Mouse (Mus musculus) C2C12 (cell line): Measurements from ENCODE around the gene Msi2. TPM values are rescaled to one million over a fixed set of nuclear protein-coding genes. Genes with fewer than 3 reads are reported as not detected.

Experiments used
- H3K27me3 ChIP-seq: one replicate; pipeline ENCODE4 v1.6.1; 2011; ENCODE audit not compliant: control insufficient read depth, insufficient read depth, insufficient read length
- H3K36me3 ChIP-seq: one replicate; pipeline ENCODE4 v1.6.1; 2011; ENCODE audit not compliant: control insufficient read depth, insufficient read depth
- H3K4me3 ChIP-seq: one replicate; pipeline ENCODE4 v1.5.1; 2011; ENCODE audit warnings: mild to moderate bottlenecking, control low read depth; ENCODE audit not compliant: poor library complexity, insufficient read depth, severe bottlenecking
- H3K79me2 ChIP-seq: one replicate; pipeline ENCODE4 v1.6.1; 2011; ENCODE audit not compliant: control insufficient read depth, insufficient read depth
- H3K79me3 ChIP-seq: one replicate; pipeline ENCODE4 v1.6.1; 2011; ENCODE audit warnings: low read depth, control low read depth
- H3ac ChIP-seq: one replicate; pipeline ENCODE3; 2011; ENCODE audit warnings: low read depth; ENCODE audit not compliant: control insufficient read depth, insufficient read length
- CEBPB ChIP-seq: IDR thresholded peaks from one replicate; pipeline ENCODE4 v1.6.1; 2011; ENCODE audit warnings: low read depth, mild to moderate bottlenecking, control low read depth, moderate library complexity
- CTCF ChIP-seq: IDR thresholded peaks from one replicate; pipeline ENCODE4 v1.5.1; 2011; ENCODE audit not compliant: control insufficient read depth, insufficient read depth, insufficient read length
- FOSL1 ChIP-seq: IDR thresholded peaks from one replicate; pipeline ENCODE4 v1.8.0; 2011; ENCODE audit warnings: mild to moderate bottlenecking, low read length; ENCODE audit not compliant: poor library complexity, insufficient read depth, severe bottlenecking
- MAX ChIP-seq: IDR thresholded peaks from one replicate; pipeline ENCODE4 v1.6.1; 2011; ENCODE audit warnings: mild to moderate bottlenecking, control low read depth
- MYOD1 ChIP-seq: IDR thresholded peaks from one replicate; pipeline ENCODE4 v1.6.1; 2011; ENCODE audit warnings: low read depth; ENCODE audit not compliant: control insufficient read depth, insufficient read length
- MYOG ChIP-seq: IDR thresholded peaks from one replicate; pipeline ENCODE4 v1.6.1; 2011; ENCODE audit not compliant: control insufficient read depth, insufficient read length; ENCODE audit errors: extremely low read depth
- USF1 ChIP-seq: IDR thresholded peaks from one replicate; pipeline ENCODE4 v1.6.1; 2011; ENCODE audit warnings: low read depth, mild to moderate bottlenecking, control low read depth, moderate library complexity
- polyA plus RNA-seq: library from polyadenylated mRNA; unstranded; fragments of >200 nt; fragmentation: generic; extraction: Trizol; gene quantifications from one replicate; pipeline ENCODE4 v1.2.1, GENCODE M21; 2012; ENCODE audit warnings: missing spikeins

The Msi2 gene
- polyA plus RNA-seq, 1 experiment: 8.4 TPM

GRCm38 (mm10) chr11:88399431-88399830, 318.9 kb downstream of the Msi2 start:
- H3K36me3 ChIP-seq: no peaks in the 10 kb centered on the region
- TF ChIP-seq CTCF: no peak
- no peak for TF ChIP-seq MYOG
- no peak for TF ChIP-seq CEBPB
- no peak for TF ChIP-seq USF1
- TF ChIP-seq MYOD1: no peak
- no peak for TF ChIP-seq MAX
- no peak for TF ChIP-seq FOSL1

GRCm38 (mm10) chr11:88399028-88399427, 319.3 kb downstream of the Msi2 start:
- H3K4me3 ChIP-seq: no peak overlapping the region

More at GRCm38 (mm10) chr11:88399431-88399830, 318.9 kb downstream of the Msi2 start:
- Histone ChIP-seq H3K27me3 (no peaks in the 10 kb centered on the region), H3K79me2 (no peaks in the 10 kb centered on the region), H3K79me3 (no peaks in the 10 kb centered on the region), H3K4me3 (no peak overlapping the region), H3ac (no peak overlapping the region)

GRCm38 (mm10) chr11:88395076-88395990, 323.0 kb downstream of the Msi2 start:
- no peak overlapping the region for H3ac ChIP-seq

More at GRCm38 (mm10) chr11:88399028-88399427, 319.3 kb downstream of the Msi2 start:
- TF ChIP-seq MYOD1 (no peak), MYOG (no peak), USF1 (no peak), MAX (no peak), FOSL1 (no peak), CEBPB (no peak), CTCF (no peak)
- H3ac ChIP-seq: no peak overlapping the region
- H3K36me3 ChIP-seq: no peaks in the 10 kb centered on the region
- no peaks in the 10 kb centered on the region for H3K27me3 ChIP-seq
- no peaks in the 10 kb centered on the region for H3K79me3 ChIP-seq
- no peaks in the 10 kb centered on the region for H3K79me2 ChIP-seq

GRCm38 (mm10) chr11:88394341-88395075, 323.8 kb downstream of the Msi2 start:
- H3K36me3 ChIP-seq: peaks cover 5% of the 10 kb centered on the region
- H3K79me3 ChIP-seq: no peaks in the 10 kb centered on the region
- no peak overlapping the region for H3ac ChIP-seq
- H3K27me3 ChIP-seq: no peaks in the 10 kb centered on the region
- TF ChIP-seq CEBPB (no peak), MAX (no peak), CTCF (no peak), USF1 (no peak), MYOG (no peak), FOSL1 (no peak), MYOD1 (no peak)
- H3K4me3 ChIP-seq: no peak overlapping the region
- no peaks in the 10 kb centered on the region for H3K79me2 ChIP-seq

More at GRCm38 (mm10) chr11:88395076-88395990, 323.0 kb downstream of the Msi2 start:
- H3K27me3 ChIP-seq: no peaks in the 10 kb centered on the region
- no peak overlapping the region for H3K4me3 ChIP-seq
- H3K36me3 ChIP-seq: peaks cover 5% of the 10 kb centered on the region
- H3K79me2 ChIP-seq: no peaks in the 10 kb centered on the region
- peak; percentile 42 for TF ChIP-seq MYOD1
- peak; percentile 54 for TF ChIP-seq MAX
- no peak for TF ChIP-seq MYOG
- H3K79me3 ChIP-seq: no peaks in the 10 kb centered on the region

GRCm38 (mm10) chr11:88392715-88393114, 325.6 kb downstream of the Msi2 start:
- TF ChIP-seq FOSL1 (no peak), USF1 (no peak), CTCF (no peak), CEBPB (no peak), MYOG (no peak), MAX (no peak), MYOD1 (no peak)
- Histone ChIP-seq H3K36me3 (peaks cover 5% of the 10 kb centered on the region), H3K79me2 (no peaks in the 10 kb centered on the region)

More at GRCm38 (mm10) chr11:88392715-88393114, 325.6 kb downstream of the Msi2 start:
- Histone ChIP-seq H3K27me3 (no peaks in the 10 kb centered on the region), H3ac (no peak overlapping the region), H3K79me3 (no peaks in the 10 kb centered on the region), H3K4me3 (no peak overlapping the region)
